Comparison of ENCODE assay signal across 9 mouse cellular contexts in genomic region chr13:36282018-36282417, GRCm38 (mm10).
DNase-seq lines count a peak whose midpoint lies in the region; ATAC-seq and TF ChIP-seq lines count a peak whose summit lies in the region.
"Had no signal": no experiment of that assay in that cellular context is flagged by ENCODE, and none has a peak within 500 bp of the region (broad histone marks: within the 10 kb centered on the region; RNA-seq: fewer than 3 reads in every experiment).

No protein-coding gene starts in this region.

- ATAC-seq in erythroblast, adult 5-6 weeks (replicated peaks; ENCODE audit: low FRiP score, poor library complexity, severe bottlenecking): peak; percentile 76
- ATAC-seq in heart, embryonic 15.5 days (replicated peaks; ENCODE audit: insufficient number of reproducible peaks, insufficient read depth, low FRiP score, low read depth): peak; percentile 79; the same call in 1 of the 2 replicates
- no peak for ATAC-seq in lung, embryonic 14.5 days (ENCODE audit: insufficient read depth)

- DNase-seq in ES-CJ7 (ENCODE audit: low read depth, low spot score): peak; percentile 54
- DNase-seq in brain, adult 2 months (ENCODE audit: low read depth, low spot score): peak; percentile 88
- DNase-seq in kidney, postnatal 4 days: peak; percentile 85 to 87
- DNase-seq in lung, embryonic 14.5 days: peak; percentile 93
- peak; percentile 56 for DNase-seq in retina, adult 2 months (ENCODE audit: low read depth, low spot score)
- peak; percentile 87 for DNase-seq in thymus, postnatal 4 days

- H3K9ac ChIP-seq in heart, embryonic 15.5 days: no peak overlapping the region
- no peak overlapping the region for H3K9ac ChIP-seq in lung, embryonic 14.5 days
- H3K9ac ChIP-seq: lung, embryonic 15.5 days had no signal

- peak; percentile 86 for TF ChIP-seq CTCF in lung, embryonic 14.5 days (IDR thresholded peaks at IDR 0.05; ENCODE audit: low read depth)

- H3K4me3 ChIP-seq in heart, embryonic 15.5 days: no peak overlapping the region
- H3K4me3 ChIP-seq in lung, embryonic 14.5 days (ENCODE audit: low read depth, low read length): no peak overlapping the region
- H3K4me3 ChIP-seq: lung, embryonic 15.5 days had no signal

- peaks cover 17% of the 10 kb centered on the region for H3K4me1 ChIP-seq in heart, embryonic 15.5 days (replicated peaks)
- H3K4me1 ChIP-seq in lung, embryonic 14.5 days (ENCODE audit: insufficient read depth): no peaks in the 10 kb centered on the region
- H3K4me1 ChIP-seq: lung, embryonic 15.5 days had no signal

- H3K36me3 ChIP-seq in heart, embryonic 15.5 days: no peaks in the 10 kb centered on the region
- no peaks in the 10 kb centered on the region for H3K36me3 ChIP-seq in lung, embryonic 14.5 days (ENCODE audit: insufficient read depth)
- H3K36me3 ChIP-seq: lung, embryonic 15.5 days had no signal

- H3K27me3 ChIP-seq in heart, embryonic 15.5 days: no peaks in the 10 kb centered on the region
- no peaks in the 10 kb centered on the region for H3K27me3 ChIP-seq in lung, embryonic 14.5 days (ENCODE audit: insufficient read depth, low read length)
- H3K27me3 ChIP-seq: lung, embryonic 15.5 days had no signal

- no peaks in the 10 kb centered on the region for H3K9me3 ChIP-seq in heart, embryonic 15.5 days (replicated peaks)
- H3K9me3 ChIP-seq in lung, embryonic 14.5 days (ENCODE audit: low read depth, low read length): no peaks in the 10 kb centered on the region
- H3K9me3 ChIP-seq: lung, embryonic 15.5 days had no signal

- no peak overlapping the region; the same call in 1 of the 2 replicates for H3K27ac ChIP-seq in heart, embryonic 15.5 days
- no peak overlapping the region for H3K27ac ChIP-seq in lung, embryonic 14.5 days (ENCODE audit: low read depth)
- H3K27ac ChIP-seq: lung, embryonic 15.5 days had no signal

- H3K4me2 ChIP-seq in heart, embryonic 15.5 days: peak overlapping the region; percentile 27; the same call in 1 of the 2 replicates
- no peak overlapping the region for H3K4me2 ChIP-seq in lung, embryonic 14.5 days
- H3K4me2 ChIP-seq: lung, embryonic 15.5 days had no signal

- WGBS in heart, embryonic 15.5 days: 5% methylated on average over 6 of the region's 6 CpGs
- WGBS in lung, embryonic 14.5 days: 5% methylated on average over 6 of the region's 6 CpGs
